Mouse (Mus musculus) heart, postnatal 10 days (tissue): ENCODE results near the gene Med29. TPM values are rescaled to one million over a fixed set of nuclear protein-coding genes. Genes with fewer than 3 reads are reported as not detected.

Experiments used
- DNase-seq, 2 experiments: peaks; one replicate each; pipeline ENCODE4 v3.0.0; 2021
- intact Hi-C: fragments of 180-260 bp; cut with DNase I; formaldehyde crosslinking; loops from one replicate; pipeline ENCODE4 v1.15.1; 2025
- total RNA-seq, 2 experiments: library from RNA; stranded (reverse); gene quantifications; 2 replicates each; pipeline ENCODE4 v1.2.3; 2021

The Med29 gene
- total RNA-seq, 2 experiments from 2014 or later = 20.7 to 22.6 TPM

DNA sequence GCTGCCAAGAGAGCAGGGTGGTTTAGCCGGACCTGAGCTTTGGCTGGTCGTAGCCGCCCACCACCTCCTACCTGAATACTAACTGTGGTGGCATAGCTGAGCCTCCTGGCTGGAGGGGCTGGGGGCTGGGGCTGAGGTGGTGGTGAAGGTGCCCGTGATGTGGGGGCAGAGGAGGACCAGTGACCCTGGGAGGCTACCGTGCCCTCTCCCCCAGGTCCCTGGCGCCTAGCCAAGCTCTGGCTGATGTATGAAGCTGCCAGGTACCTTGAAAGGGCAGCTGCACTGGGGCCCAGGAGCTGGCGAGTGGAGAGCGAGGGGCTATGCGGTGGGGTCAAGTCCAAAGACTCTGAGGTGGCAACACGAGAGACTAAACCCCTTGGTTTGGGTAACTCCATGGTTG lies 32.7 kb downstream of the Med29 start:
- intact Hi-C loops = no loop called here

DNA sequence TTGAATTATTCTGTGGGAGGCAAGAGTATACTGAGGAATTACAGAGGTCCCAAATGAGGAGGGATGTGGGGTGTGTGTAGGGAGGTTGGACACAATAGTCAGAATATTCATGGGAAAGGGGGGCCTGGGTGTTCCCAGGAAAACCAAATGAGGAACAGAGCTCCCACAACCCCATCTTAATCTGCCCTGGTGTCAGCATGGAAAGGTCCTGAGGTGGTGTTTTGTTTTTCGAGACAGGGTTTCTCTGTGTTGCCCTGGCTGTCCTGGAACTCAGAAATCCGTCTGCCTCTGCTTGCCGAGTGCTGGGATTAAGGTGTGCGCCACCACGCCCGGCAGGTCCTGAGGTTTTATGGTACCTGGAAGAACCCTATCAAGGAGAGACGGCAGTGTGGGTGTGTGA lies 34.1 kb downstream of the Med29 start:
- no peak for DNase-seq
- intact Hi-C loops = no loop called here

More for the DNA sequence above, 32.7 kb downstream of the Med29 start:
- DNase-seq = no peak

GRCm38 (mm10) chr7:28357984-28358383 lies 34.5 kb downstream of the Med29 start:
- no peak for DNase-seq
- intact Hi-C loops = no loop called here

GRCm38 (mm10) chr7:28356981-28357380 lies 35.5 kb downstream of the Med29 start:
- intact Hi-C loops = no loop called here
- DNase-seq = peak; percentile 80

DNA sequence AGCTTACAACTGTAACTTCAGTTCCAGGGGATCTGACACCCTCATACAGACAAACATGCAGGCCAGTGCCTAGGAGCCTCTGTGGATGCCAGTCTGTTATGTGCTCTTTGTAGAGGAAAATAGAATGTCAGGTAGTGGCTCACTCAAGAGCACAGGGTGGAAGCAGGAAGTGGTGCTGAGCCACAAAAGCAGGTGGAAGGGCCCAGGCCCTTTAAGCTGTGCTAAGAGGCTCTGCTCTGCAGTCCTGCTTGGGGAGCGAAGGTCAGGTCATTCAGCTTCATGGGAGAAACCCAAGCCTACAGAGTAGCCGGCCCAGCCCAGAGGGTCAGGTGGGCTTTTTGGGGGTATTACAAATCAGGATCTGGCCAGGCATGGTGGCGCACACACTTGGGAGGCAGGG lies 37.3 kb downstream of the Med29 start:
- intact Hi-C loops = no loop called here
- DNase-seq = no peak

GRCm38 (mm10) chr7:28354596-28354995 lies 37.9 kb downstream of the Med29 start:
- intact Hi-C loops = no loop called here
- no peak for DNase-seq

- no peak for DNase-seq
- intact Hi-C loops = no loop called here
Observed at GRCm38 (mm10) chr7:28354113-28354581, 38.4 kb downstream of the Med29 start.

DNA sequence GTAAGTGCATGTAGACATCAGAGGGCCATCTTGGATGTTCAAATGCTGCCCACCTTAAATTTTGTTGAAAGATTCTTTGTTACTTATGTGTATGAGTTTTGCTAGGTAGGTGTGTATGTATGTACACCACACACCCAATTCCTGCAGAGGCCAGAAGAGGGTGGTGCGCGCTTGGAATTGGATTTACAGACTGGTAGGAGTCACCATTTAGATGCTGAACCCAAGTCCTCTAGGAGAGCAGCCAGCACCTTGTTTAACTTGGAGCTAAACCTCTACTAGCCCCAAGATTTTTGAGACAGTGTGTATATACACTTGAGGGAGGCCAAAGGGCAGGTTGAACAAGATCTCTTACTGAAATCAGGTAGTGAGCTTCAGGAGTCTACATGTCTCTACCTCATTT lies 39.2 kb downstream of the Med29 start:
- DNase-seq = no peak
- intact Hi-C loops = no loop called here

DNA sequence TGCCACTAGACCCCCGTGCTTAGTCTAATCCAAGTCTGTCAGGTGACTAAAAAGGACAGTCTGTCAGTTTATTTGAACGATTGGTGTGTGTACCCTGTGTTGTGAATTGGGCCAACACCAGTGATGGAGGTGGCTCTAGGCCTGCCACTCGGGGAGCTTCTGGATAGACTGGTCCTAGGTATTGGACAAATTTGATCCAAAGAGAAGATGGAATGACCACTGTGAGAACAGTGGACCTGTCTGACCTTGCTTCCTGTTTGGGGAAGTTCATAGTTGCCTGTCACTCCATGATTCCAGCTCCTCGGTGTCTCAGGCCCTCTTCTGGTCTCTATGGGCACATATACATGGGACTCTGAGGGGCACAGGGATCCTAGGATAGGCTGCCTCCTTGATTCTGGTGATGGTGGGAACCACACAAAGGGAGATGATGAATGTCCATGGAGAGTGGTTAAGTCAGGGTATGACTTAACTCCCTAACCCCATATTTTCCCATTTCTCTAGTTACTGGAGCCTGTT lies 40.8 kb downstream of the Med29 start:
- intact Hi-C loops = no loop called here

GRCm38 (mm10) chr7:28350155-28350883 lies 42.2 kb downstream of the Med29 start, which contains the start of gene Rps16:
Gene Rps16 (plus strand): TSS chr7:28350652.
- peak; percentile 99 to 100 for DNase-seq
- intact Hi-C loops = loop anchor here (1.0 kb wide), 1 partner anchor 20 kb away; no protein-coding TSS in a partner anchor

More for the DNA sequence above, 40.8 kb downstream of the Med29 start:
- DNase-seq = no peak

- no peak for DNase-seq
- intact Hi-C loops = no loop called here
Observed at GRCm38 (mm10) chr7:28348601-28349000, 43.9 kb downstream of the Med29 start.

DNA sequence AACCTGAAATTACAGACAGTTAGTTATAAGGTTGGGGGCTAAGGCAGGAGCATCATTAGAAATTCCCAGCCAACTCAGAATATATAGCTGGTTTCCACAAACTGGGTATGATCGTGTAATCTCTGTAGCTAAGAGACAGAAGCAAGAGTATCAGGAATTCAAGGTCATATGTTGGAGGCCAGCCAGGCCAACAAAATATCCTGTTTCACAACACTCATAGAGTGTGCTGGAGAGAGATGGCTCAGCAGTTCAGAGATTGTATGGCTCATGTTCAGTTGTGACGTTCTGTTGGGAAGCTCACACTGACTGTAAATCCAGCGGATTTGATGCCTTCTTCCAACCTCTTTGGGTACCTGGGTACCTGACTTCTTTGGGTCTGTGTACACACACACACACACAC lies 44.8 kb downstream of the Med29 start:
- no peak for DNase-seq
- intact Hi-C loops = no loop called here

- DNase-seq = peak; percentile 48 to 73
- intact Hi-C loops = no loop called here
Observed at GRCm38 (mm10) chr7:28344637-28345036, 47.9 kb downstream of the Med29 start.

DNA sequence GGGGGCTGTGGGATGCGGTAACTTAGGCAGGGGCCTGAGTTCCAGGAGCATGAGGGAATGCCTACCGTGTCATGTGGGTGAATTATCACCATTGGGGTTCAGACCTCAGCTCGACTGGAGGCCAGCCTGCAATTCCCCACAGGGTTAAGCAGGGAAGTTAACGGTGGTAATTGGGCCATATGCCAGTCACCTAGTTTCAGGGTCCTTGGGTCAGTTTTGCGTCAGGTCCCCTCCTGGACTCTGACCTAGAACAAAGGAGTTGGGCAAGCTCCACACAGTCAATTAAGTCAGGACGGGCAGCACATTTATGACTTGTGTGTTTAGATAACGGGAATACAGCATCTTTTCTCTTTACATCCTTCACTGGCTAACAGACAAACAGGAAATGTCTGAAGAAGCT lies 51.1 kb downstream of the Med29 start:
- DNase-seq = no peak
- intact Hi-C loops = no loop called here

DNA sequence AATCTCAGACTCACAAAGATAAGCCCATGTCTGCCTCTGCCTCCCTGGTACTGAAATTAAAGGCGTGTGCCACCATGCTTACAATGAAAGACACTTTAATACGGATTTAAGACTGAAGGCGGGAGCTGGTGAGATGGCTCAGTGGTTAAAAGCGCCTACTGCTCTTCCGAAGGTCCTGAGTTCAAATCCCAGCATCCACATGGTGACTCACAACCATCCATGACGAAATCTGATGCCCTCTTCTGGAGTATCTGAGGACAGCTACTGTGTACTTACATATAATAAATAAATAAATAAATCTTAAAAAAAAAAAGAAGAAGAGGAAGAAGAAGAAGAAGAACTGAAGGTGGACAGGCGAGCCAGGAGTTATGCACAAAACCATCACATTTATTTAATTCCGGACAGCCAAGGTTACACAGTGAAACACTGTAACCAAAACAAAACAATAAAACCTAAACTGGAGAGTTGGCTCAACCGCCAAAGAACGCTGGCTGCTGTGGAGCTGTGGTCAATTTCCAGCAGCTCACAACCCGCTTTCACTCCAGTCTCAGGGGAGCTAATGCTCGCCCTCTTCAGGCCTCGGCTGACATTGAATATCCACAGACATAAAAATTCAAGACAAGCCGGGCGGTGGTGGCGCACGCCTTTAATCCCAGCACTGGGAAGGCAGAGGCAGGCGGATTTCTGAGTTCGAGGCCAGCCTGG lies 53.1 kb downstream of the Med29 start:
- peak; percentile 69 to 77 for DNase-seq
- intact Hi-C loops = no loop called here

GRCm38 (mm10) chr7:28338108-28338998 lies 54.2 kb downstream of the Med29 start, which contains the start of gene Supt5:
Gene Supt5 (minus strand): TSS chr7:28338746.
- peak; percentile 98 to 99 for DNase-seq
- intact Hi-C loops = no loop called here

Other genes starting within 250 kb of the Med29 start
- 10 to 100 TPM; 46.8 to 50.0 TPM for gene Fbl, start 223.0 kb downstream of the Med29 start, total RNA-seq
- 10 to 100 TPM; 32.2 to 35.6 TPM for gene Dyrk1b, start 213.2 kb downstream of the Med29 start, total RNA-seq
- gene Eid2, start 124.8 kb downstream of the Med29 start, total RNA-seq = 10 to 100 TPM; 17.1 to 17.2 TPM
- 10 to 100 TPM; 10.9 to 11.1 TPM for gene Eid2b, start 115.0 kb downstream of the Med29 start, total RNA-seq
- gene Selenov, start 101.5 kb downstream of the Med29 start, total RNA-seq = not detected
- gene Dll3, start 90.5 kb downstream of the Med29 start, total RNA-seq = not detected
- 10 to 100 TPM; 54.8 to 58.8 TPM for gene Timm50, start 80.6 kb downstream of the Med29 start, total RNA-seq
- 10 to 100 TPM; 60.7 to 61.1 TPM for gene Supt5, start 54.0 kb downstream of the Med29 start, total RNA-seq
- gene Rps16, start 42.1 kb downstream of the Med29 start, total RNA-seq = 100 to 1,000 TPM; 768 to 852 TPM
- 10 to 100 TPM; 36.0 to 42.3 TPM for gene Plekhg2, start 20.1 kb downstream of the Med29 start, total RNA-seq
- 10 to 100 TPM; 12.7 to 15.8 TPM for gene Zfp36, start 12.5 kb downstream of the Med29 start, total RNA-seq
- gene Paf1, start 243 bp upstream of the Med29 start, total RNA-seq = 10 to 100 TPM; 41.7 to 51.2 TPM
- 1 to 10 TPM; 7.6 to 8.7 TPM for gene Gmfg, start 44.7 kb upstream of the Med29 start, total RNA-seq
- 1 to 10 TPM; 2.0 to 2.7 TPM for gene Lrfn1, start 59.3 kb upstream of the Med29 start, total RNA-seq
- gene Ifnl2, start 117.7 kb upstream of the Med29 start, total RNA-seq = not detected
- not detected for gene Ifnl3, start 130.1 kb upstream of the Med29 start, total RNA-seq
- gene Sycn, start 148.2 kb upstream of the Med29 start, total RNA-seq = not detected
- not detected for gene Nccrp1, start 154.5 kb upstream of the Med29 start, total RNA-seq
- 10 to 100 TPM; 37.7 to 40.4 TPM for gene Samd4b, start 205.4 kb upstream of the Med29 start, total RNA-seq
- 10 to 100 TPM; 11.2 to 15.6 TPM for gene Pak4, start 205.5 kb upstream of the Med29 start, total RNA-seq
- not detected for gene Acp7, start 238.6 kb upstream of the Med29 start, total RNA-seq